Mouse (Mus musculus) lung, postnatal 10 days (tissue): ENCODE data around the gene Mef2c.
A peak's percentile ranks its signal among the peaks of the same experiment; 100 is the strongest.

ENCODE experiments used
- DNase-seq: peaks from one replicate; pipeline ENCODE4 v3.0.0; 2021

The Mef2c gene

GRCm38 (mm10) chr13:83615875-83616274 is 112.0 kb downstream of the Mef2c start:
- no peak for DNase-seq

- DNase-seq, result no peak
Measured at GRCm38 (mm10) chr13:83624651-83625050, 120.8 kb downstream of the Mef2c start.

DNA sequence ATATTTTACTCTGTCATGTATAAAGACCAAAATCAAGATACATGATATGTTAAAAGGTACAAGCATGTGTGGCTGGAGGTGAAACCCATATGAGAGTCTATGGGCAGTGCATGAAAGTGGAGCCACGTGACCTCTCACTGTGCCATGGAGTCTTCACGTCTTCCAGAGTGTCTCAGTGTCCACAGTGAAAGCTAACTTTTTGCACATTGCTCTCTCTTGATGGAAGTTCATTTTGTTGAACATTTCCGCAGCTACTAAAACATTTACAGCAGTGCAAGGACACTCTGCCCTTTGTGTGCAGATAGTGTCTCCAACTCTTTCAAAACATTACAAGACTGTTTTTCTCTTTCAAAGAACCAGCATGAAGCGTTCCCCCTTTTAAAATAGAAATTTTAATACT is 123.6 kb downstream of the Mef2c start:
- DNase-seq, result no peak

GRCm38 (mm10) chr13:83628139-83628538 is 124.3 kb downstream of the Mef2c start:
- no peak for DNase-seq

DNA sequence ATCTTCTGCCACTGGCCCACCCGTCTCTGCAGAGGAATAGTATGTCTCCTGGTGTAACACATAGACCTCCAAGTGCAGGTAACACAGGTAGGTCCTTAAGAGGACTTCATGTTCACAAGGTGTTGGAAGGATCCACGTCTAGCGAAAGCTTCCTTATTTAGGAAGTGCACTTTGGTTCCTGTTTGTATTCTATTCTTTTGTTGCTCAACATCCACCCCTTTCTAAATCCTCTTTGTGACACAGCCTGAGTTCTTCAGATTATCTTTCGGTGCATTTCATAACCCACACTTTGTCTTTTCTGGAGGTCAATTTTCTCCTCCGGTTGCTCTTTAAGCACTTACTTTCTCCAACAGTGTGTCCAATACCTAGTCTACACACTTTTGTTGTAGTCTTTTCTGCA is 129.3 kb downstream of the Mef2c start:
- no peak for DNase-seq

GRCm38 (mm10) chr13:83635218-83635617 is 131.4 kb downstream of the Mef2c start:
- DNase-seq, result no peak

- DNase-seq, result no peak
Measured at GRCm38 (mm10) chr13:83637666-83638065, 133.8 kb downstream of the Mef2c start.

GRCm38 (mm10) chr13:83638735-83639134 is 134.9 kb downstream of the Mef2c start:
- DNase-seq, result no peak

DNA sequence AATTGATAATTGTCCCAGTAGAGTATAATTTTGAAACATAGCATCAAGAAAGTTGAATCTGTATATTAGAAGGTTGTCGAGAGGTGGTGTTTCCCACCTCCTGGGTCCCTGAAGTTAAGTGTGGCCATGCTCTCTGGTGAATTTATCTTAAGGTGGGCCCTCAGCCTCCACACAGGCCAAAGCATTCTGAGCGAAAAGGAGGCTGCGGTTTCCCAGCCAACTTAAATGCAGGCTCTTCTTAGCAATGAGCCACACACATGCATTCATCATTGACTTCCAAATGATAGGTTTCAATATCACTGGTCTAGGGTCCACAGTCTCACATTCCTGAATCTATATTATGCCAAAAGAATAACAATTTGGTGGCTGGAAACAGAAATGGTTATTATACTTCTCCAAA is 145.2 kb downstream of the Mef2c start:
- no peak for DNase-seq

DNA sequence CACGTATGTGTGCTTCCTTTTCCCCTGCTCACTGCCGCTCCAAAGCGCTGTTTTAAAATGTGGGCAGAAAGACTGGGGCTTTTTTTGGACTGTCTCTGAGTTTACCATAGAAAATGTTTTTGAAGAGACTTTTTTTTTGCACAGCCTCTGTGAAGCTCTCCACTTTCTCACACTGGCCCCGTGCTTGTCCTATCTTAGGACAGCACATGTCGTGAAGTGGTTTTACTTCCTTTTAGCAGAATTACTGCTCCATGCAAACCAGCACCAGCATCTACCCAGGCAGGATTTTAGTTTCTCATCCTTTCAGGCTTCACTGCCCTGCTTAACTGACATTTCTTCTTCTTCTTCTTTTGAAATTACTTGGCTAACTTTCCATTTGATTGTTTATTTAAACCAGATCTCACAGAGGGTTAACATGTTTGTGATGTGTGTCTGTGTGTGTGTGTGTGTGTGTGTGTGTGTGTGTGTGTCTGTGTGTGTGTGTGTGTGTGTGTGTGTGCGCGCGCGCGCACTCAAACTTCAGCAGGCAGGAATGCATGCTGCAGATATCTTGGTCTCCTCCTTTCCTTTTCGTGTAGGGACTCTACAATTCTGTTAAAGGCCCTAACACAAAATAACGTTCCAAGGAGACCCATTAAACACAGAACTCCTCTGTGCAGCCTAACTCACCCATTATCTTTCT is 146.1 kb downstream of the Mef2c start:
- DNase-seq, result no peak

- DNase-seq, result no peak
Measured at GRCm38 (mm10) chr13:83650807-83651206, 147.0 kb downstream of the Mef2c start.

- no peak for DNase-seq
Measured at GRCm38 (mm10) chr13:83651941-83652548, 148.2 kb downstream of the Mef2c start.

DNA sequence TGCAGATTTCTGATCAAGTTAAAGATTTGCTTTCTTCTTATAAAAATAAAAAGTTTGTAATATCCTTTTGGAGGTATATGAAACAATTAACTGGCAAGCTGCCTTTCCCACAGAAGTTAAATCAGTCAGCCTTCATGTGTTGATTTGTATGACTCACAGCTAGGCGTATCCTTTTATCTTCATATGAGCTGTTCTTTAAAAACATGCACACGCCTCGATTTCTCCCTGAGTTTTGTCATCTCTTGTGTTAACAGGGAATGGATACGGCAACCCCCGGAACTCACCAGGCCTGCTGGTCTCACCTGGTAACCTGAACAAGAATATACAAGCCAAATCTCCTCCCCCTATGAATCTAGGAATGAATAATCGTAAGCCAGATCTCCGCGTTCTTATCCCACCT is 148.7 kb downstream of the Mef2c start:
- DNase-seq, result no peak

- DNase-seq, result peak; percentile 87
Measured at GRCm38 (mm10) chr13:83654889-83655769, 151.3 kb downstream of the Mef2c start.

DNA sequence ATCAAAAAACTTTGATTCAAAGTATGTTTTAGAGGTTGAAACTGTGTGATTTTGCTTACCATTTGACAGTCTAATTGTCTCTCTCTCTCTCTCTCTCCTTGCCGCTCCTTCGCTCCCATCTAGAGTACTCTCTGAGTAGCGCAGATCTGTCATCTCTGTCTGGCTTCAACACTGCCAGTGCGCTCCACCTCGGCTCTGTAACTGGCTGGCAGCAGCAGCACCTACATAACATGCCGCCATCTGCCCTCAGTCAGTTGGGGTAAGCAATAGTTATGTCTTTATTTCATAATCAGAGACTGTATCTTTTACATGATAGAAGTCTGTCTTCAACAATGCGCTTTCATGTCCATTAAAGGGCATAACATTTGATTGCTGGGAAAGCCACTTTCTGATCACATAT is 152.3 kb downstream of the Mef2c start:
- DNase-seq, result no peak

- no peak for DNase-seq
Measured at GRCm38 (mm10) chr13:83656773-83657172, 152.9 kb downstream of the Mef2c start.

- DNase-seq, result no peak
Measured at GRCm38 (mm10) chr13:83660722-83661121, 156.9 kb downstream of the Mef2c start.

GRCm38 (mm10) chr13:83661166-83661565 is 157.3 kb downstream of the Mef2c start:
- no peak for DNase-seq

- DNase-seq, result no peak
Measured at GRCm38 (mm10) chr13:83662089-83662551, 158.3 kb downstream of the Mef2c start.

DNA sequence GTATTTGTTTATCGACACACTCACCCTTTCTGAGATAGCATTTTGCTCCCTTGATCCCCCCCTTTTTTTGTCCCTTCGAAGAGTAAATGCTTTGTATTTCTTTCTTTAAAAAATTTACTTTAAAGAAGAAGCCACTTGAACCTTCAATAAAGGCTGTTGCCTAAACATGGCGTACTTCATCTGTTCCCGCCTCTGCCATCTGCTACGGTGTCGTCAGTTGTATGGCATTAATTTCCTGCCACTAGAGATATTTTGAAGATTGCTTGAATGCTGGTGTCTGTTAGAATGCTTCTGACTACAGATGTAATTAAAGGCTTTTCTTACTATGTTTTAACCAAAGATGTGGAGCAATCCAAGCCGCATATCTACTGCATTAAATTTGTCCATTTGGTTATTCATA is 162.3 kb downstream of the Mef2c start:
- no peak for DNase-seq

GRCm38 (mm10) chr13:83667051-83667450 is 163.2 kb downstream of the Mef2c start:
- no peak for DNase-seq

- no peak for DNase-seq
Measured at GRCm38 (mm10) chr13:83707611-83708010, 203.8 kb downstream of the Mef2c start.

GRCm38 (mm10) chr13:83712778-83713380 is 209.0 kb downstream of the Mef2c start:
- no peak for DNase-seq
